Mouse (Mus musculus) cerebral cortex, adult 2 months (tissue): Measurements from ENCODE around the gene Cers6.

Experiments
- WGBS: fragments of 180-500 bp; shearing (Covaris S2); methylation state at CpG from one replicate; pipeline ENCODE4 v1.1.7; 2018; 5-methylcytosine and 5-hydroxymethylcytosine counted together

Cers6 gene

DNA sequence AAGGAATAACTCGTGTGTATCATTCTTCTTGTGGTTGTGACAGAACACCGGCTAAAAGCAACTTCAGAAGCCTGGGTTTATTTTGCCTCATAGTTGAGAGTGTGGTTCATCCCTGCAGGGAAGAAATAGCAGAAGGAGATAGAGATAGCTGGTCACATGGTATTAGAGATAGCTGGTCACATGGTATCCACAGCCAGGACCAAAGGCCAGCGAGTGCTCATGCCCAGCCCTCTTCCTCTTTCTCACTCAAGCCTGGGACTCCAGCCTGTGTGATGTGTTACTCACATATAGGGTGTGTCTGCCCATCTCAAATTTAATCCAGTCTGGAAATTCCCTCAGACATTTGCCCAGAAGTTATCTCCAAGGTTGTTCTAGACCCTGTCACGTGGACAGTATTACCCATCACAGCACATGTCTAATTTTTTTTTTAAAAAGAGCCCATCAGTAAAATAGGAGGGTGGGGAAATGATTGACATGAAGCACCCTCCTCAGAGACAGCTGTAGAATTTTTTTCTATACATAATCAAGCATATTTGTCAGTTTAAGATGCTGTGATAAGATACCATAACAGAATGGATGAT lies 17.9 kb downstream of the Cers6 start:
- 92% methylated on average over 4 of the region's 4 CpGs for WGBS

DNA sequence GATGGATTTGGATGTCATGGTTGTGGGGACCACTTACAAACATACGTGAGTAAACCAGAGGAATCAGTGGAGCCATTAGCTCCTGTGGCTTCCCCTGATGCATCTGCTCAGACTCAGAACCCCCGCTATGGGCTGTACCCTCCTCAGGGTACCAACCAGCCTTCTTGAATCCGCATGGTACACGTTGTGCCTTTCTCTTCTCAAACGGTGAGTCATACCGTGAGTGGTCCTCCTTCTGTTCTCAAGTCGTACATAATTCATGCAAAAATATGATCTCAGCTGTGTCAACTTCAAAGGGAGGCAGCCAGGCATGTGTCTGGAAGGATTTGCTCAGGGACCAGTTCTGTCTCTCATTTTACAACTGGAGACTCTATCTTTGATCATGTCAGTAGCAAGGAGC lies 23.3 kb downstream of the Cers6 start:
- WGBS: 44% methylated on average over 7 of the region's 7 CpGs

DNA sequence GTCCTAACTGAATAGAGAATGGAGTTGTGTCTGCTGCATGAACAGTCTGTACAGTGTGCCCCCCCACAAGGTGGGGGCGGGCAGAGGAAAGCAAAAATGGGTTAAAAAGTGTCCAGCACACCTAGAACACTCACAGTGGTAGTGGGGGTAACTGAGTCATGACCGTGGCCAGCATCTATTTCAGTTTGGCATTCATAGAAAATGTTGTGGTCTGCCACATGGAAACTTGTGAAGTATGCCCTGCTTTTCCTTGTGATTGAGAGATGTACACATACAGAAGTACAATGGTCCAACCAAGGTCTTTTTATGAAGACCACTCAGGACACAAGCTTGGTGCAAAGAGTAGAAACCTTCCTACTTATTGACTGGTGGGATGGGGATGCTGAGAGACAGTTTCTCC lies 24.0 kb downstream of the Cers6 start:
- 77% methylated on average over 2 of the region's 2 CpGs for WGBS

DNA sequence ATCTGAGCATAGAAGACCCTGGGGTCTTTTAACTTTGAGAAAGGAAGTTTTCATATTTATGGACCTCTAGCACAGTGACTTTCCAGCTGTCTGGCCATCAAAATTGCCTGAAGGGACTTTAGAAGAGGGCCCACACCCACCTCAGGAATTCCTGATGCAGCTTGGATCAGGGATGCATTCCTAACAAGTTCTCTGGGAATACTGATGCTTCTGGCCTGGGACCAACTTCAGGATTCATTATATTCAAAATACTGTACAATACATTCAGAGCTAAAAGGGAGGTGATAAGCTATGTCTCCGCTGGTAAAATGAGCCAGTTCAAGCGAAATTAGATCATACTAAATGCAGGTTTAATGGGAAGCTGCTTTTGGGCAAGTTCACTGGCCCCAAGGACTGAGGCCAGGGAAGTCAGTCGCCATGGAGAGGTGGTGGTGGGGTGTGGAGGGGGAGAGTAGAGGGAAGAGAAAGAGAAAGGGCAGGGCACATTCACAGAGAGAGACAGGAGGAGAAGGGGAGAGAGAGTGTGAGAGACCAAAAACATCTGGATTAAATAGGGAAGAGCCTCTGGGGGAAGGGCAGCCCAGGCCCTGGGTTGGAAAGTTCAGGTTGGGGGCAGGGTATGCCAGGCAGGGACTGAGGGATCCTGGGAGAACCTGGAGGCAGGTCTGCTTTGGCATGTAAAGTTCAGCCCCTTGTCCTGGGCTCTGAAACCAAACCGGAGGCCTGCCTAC lies 24.7 kb downstream of the Cers6 start:
- WGBS: 37% methylated on average over 4 of the region's 4 CpGs

DNA sequence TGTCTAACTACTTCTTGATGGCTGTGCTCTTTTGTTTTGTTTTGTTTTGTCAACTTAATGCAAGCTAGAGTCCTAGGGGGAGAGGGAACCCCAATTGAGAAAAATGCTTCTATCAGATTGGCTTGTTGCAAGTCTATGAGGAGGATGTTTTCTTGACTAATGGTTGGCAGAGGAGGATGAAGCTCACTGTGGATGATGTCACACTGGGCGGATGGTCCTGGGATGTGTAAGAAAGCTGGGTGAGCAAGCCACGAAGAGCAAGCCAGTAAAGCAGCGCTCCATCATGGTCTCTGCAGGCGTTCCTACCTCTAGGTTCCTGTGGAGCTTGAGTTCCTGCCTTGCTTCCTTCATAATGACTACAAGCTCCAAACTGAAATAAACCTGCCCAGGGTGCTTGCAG lies 25.4 kb downstream of the Cers6 start:
- WGBS: 80% methylated on average over 4 of the region's 4 CpGs

DNA sequence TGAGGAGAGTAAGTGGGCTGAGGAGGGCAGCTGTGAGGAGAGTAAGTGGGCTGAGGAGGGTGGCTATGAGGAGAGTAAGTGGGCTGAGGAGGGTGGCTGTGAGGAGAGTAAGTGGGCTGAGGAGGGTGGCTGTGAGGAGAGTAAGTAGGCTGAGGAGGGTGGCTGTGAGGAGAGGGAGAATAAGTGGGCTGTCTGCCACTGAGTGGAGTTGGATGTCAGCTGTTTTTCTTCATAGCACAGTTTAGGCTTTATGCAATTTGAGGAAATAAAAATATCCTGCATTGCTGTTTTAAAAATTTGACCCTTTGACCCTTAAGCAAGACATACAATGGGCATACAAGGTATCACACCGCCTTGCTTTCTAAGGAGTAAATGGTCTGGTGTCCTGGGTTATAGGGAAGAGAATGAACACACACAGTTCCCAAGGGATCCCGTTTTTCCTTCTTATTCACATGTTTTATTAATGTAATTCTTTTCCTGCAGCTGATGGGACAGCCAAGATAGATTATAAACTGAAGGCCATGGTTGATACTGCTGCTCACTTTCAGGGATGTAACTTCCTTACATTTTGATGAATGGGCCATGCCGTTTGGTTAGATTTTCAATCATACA lies 27.0 kb downstream of the Cers6 start:
- WGBS: 69% methylated on average over 3 of the region's 3 CpGs

DNA sequence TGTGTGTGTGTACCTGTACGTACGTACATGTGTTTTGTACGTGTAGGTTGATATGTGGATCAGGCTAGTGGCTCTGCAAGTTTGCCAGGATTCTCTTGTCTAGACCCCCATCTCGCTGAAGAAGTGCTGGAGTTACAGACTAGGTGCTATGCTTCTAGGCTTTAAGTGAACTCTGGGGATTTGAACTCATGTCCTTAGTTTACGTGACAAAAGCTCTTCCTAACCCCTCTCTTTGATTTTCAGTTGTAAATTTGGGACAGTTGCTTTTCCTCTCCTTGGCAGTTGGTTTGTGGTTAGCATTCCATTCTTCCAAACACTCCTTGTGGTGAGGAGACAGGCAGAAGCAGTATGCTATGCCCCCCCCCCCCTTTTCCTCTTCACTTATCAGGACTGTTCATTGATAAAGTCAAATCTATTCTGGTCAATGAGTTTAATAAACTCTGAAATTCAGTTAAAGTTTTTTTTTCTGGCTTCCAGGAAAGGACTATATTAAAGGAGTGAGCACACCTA lies 28.5 kb downstream of the Cers6 start:
- WGBS: 89% methylated on average over 5 of the region's 5 CpGs

DNA sequence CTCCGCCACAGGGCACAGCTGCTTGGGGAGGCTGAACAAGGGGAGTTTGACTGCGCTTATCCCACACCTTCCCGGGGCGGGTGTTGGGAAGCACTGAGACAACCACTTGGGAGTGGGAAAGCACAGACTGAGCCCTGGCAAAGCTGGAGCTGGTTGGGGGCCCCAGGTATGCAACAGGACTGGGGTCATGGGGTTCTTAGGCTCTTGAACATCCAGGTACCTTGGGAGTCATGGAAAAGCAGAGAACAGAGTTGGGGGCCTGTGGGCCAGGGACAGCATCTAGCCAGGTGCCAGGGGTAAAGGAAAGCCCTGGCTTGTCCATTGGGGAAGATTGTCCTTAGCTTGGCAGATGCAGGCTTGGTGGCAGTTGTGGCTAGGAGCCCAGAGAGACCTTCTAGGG lies 31.2 kb downstream of the Cers6 start:
- 96% methylated on average over 4 of the region's 4 CpGs for WGBS

DNA sequence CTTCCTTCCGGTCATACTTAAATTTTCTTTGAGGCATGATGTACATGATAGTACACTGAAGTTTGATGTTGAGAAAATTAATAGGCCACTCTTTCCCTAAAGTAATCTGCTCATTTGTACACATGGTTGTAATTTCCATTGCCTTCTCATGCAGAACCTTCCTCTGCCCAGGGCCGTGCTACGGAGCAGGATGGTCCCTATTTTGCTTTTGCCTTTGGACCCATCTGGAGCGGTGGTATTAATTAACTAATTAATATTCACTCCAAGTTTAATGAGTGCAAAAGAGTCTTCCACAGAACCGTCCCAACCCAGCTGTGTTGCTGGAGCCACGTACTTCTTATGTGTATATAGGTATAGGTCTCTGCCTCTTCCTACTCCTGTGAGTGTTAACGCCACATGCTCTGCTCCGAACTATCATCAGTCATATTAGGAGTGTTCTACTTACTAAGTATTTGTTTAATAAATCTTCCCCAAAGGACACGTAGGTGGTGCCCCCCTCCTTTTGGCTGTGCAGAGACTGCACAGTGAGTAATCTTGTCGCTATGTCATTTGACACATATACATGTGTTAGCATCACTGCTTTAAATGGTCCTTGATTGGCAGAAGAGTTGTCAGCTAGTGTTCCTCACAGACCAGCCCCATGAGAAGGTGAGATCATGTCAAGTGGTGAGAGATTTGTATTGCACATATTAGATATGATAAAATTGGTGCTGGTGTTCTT lies 34.0 kb downstream of the Cers6 start:
- WGBS: 72% methylated on average over 10 of the region's 10 CpGs

DNA sequence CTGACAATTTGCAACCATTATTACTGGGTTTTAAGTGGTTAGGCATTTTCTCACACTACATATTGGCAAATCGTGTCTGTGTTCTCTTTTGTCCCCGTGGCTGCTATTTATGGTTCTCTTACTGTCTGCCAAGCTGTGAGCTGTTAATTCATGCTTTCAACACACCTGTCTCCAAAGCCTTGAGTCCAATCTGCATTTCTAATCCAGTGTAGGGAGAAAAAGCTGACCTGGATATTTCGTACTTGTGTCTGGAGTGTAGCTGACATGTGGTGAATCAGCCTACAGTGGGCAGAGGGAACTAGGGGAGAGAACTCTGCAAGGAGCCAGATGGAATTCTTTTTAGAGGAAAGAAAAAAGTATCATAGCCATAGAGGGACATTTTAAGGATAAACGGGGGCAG lies 35.0 kb downstream of the Cers6 start:
- 25% methylated on average over 4 of the region's 4 CpGs for WGBS

DNA sequence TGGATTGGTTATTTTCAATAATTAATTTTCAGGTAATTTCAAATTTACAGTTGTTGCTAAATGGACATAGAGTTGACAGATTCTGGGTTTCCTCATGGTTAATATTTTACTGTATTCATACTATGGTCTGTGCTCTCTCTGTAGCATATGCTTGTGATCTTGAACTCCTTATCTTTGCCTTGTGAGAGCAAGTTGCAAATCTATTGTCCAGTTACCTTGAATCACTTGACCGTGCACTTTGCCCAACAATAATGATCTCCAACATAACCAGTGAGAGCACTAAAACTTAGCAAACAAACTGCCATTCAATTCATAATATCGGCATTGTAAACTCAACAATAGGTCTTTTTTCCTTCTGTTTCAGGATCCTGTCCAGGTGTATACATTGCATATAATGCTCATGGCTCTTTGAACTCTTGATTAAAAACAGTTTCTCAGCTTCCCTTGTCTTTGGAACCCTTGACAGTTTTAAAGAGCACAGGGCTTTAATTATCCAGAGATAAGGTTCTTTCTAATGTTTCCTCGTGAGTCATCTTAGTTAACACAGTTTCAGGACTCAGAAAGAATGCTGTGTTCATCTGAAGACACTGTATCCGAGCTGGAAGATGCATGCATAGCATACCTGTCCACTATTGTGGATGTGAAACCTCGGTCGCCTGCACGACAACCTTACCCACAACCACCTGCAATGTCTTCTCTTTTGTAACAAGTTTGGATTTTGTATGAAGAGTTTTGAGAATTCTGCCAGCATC lies 38.7 kb downstream of the Cers6 start:
- 81% methylated on average over 7 of the region's 7 CpGs for WGBS

DNA sequence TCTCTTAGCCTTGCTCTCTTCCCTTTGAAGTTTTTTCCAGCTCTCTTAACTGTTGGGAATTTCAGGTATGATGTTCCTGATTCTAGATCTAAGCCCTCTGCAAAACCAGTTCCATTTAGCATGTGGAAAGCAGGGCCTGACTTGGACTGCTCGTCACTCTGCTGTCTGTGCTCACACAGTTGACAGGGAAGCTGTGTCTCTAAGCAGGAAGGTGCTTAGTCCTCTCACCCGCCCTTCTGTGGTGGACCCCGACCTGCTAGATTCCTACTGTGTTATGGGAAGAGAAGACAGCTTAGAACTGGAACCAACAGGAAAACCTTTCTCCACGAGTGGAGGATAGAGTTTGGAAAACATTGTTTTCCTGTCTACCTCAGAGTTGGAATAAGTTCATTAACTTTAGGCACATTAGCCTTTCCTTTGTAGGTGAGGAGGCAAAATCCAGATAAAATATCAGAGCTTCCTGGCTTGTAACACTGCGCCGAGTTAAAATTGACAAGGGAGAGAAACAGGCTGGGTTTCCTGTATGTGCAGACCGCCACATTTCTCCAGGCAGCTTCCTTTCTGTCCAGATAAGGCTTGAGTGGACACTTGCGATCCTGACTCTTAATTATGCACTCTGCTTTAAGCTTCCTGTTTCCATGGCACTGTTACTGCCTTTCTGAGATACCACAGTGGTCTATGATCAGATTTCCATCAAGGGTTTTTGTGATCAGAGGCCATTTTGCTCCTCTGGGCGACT lies 39.6 kb downstream of the Cers6 start:
- 71% methylated on average over 9 of the region's 9 CpGs for WGBS

DNA sequence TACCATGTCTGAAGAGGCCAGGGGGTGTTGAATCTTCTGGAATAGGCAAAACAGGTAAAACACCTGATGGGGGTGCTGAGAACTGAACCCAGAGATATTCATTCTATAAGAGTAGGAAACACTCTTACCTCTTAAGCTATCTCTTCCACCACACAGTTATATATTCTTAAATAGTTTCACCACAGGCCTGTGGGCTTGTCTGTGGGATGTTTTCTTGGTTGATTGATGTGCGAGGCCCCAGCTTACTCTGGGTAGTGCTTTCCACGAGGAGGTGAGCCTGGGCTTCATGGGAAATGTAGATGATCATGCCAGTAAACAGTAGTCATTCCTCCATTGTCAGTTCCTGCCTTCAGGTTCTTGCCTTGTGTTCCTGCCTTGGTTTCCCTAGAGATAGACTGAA lies 40.5 kb downstream of the Cers6 start:
- 96% methylated on average over 2 of the region's 2 CpGs for WGBS

DNA sequence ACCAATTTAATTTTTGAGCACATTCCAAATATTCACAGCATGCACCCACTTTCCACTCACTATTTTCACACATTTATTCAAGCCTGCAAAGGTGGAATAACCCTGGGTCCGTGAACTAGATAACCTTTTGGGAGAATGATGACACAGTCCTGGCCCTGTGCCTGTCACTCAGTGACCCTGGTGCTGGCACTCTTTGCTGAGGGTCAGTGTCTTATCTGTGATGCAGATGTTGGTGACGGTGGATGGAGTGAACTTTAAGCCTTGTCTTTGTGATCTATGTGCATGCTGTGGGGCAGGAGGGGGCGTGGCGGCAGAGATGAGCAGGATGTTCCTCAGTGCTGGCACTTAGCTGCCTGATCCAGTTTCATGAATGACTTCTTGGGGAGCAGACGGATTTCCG lies 41.3 kb downstream of the Cers6 start:
- 76% methylated on average over 6 of the region's 6 CpGs for WGBS

DNA sequence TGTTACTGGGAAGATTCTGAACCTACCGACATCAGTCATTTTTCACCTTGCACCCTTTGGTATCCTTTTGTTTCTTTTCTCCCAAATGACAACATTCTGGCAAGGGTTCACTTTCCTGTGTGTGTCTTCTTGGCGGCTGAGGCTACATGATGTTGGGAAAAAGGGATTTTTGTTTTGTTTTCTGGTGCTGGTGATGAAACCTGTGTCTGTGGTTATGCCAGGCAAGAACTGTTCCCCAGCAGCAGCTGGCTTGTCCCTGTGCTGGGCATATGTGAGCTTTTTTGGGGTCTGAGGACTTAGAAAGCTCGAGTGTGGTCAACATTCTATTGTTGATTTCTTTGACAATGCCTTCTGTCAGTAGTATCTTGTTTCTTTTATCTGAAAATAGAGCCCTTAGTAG lies 45.7 kb downstream of the Cers6 start:
- WGBS: 67% methylated on average over 3 of the region's 3 CpGs

DNA sequence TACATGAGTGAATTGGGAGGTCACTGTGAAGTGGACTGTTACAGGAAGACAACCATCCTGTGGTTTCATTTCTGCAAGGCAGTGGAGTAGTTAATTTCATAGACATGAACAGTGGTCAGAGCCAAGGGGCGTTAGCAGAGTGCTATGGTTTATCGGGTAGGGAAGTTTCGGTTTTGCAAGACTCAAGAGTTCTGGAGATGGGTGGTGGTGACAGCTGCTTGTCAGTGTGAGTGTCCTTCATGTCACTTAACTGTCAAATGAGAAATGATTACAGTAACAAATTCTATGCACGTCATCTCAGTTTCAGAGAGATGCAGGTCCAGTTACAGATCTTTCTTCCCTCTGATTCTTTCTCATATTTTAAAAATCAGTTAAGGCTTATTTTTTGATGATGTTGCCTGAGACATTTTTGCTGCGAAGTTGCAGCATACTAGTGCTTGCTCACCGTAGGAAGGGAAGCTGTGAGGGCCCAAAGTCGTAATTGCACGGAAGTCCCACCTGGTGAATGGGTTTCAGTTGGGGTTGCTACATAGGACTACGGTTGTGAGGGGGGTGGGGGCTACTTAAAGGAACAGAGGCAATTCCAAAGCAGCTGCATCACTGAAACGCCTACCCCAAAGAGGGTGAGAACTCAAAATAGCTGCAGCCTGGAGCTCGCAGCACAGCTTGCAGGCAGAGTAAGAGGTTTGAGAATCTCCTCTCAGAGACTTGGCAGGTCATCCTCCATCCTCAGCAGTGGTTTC lies 46.7 kb downstream of the Cers6 start:
- WGBS: 40% methylated on average over 11 of the region's 11 CpGs

DNA sequence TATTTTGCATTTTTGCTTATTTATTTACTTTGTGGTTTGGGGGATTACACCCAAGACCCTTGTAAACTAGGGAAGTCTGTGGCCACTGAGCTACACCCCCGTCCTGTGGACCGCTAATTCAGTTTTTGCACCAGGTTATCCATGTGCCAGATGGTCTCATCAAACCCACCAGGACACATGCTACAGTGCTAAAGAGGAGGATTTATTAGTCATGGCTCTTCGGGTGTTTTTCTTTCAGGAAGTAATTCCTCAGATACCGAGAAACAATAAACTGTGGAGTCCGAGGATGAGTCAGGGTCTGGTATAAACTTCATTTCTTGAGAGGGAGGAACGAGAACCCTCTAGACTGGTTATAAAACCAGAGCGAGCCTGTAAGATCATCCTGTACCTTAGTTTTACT lies 49.5 kb downstream of the Cers6 start:
- WGBS: 53% methylated on average over 7 of the region's 7 CpGs

DNA sequence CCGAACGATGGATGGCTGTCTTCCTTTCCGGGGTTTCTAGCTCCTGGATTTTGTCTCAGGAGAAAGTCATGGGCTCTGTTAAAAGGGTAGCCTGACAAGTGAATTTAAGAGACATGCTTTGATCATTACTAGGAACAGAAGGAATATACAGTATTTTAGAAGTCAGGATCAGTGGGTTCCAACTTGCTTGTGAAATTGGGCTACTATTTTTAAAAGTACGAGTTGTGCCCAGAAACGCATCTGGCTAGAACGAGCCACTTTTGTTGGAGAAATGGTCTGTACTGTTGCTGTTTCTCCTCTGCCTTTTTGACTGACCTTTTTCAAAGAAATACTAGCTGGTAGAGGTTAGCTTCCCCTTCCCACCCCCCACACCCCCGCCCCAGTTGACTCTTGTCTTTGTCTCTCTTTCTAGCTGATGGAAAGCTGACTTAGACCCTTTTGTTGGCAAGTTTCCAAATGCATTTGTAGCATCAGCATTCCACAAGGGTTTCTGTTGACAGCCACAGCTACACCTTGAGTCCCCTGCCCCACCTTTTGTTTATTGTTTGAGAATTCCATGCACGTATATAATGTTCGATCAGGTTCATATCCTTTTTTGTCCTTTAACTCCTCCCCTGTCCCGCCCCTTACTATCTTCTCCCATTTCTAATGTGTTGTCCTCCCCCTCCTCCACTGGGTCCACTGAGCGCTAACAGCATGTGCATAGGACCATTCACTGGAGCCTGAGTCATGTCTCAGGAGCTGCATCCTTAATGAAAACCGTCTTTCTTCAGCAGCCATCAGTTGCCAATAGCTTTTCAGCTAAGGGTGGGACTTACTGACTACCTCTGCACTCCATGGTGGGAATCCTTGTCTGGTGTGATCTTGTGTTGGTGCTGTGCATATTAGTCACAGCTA lies 50.6 kb downstream of the Cers6 start:
- WGBS: 67% methylated on average over 12 of the region's 12 CpGs

DNA sequence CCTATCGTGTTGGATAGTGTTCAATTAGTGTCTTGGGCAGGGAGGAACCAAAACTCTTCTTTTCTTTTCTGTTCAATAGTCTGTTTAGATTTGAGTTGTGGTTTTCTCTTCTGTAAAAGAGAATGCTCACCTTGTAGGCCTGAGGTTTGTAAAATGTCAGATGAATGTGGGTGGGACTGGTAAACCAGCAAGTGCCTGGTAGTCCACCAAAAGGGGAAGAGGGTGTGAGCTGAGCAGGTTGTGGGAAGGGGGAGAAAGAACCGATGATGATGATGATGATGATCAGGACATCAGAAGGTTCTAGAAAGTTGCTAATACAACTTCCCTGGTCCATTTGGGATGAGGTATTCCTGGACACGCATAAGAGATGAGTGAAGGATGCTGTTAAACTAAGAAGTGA lies 55.1 kb downstream of the Cers6 start:
- 94% methylated on average over 3 of the region's 3 CpGs for WGBS
